Mouse (Mus musculus) liver, embryonic 14.5 days (tissue): ENCODE data around the gene Tbc1d4. TPM values are rescaled to one million over a fixed set of nuclear protein-coding genes. Genes with fewer than 3 reads are reported as not detected.

ENCODE experiments used
- ATAC-seq: fragments of 200-750 bp; cut with Nextera tagmentation; 2 replicates; pipeline ENCODE4 v1.8.0; 2017; ENCODE audit warnings: moderate number of reproducible peaks, mild to moderate bottlenecking, moderate library complexity; ENCODE audit not compliant: insufficient read depth
- DNase-seq, 3 experiments: peaks; one replicate each; pipeline ENCODE4 v3.0.0-alpha.2; 2012 to 2013; ENCODE audit warnings: low read depth in 3 of 3, low spot score in 3 of 3
- H3K27ac ChIP-seq: fragments of 300-500 bp; sonication (generic); 2 replicates; pipeline ENCODE4 v1.5.1; 2014; ENCODE audit warnings: moderate library complexity, mild to moderate bottlenecking, control low read depth, inconsistent platforms
- H3K27me3 ChIP-seq: fragments of 300-500 bp; sonication (generic); 2 replicates; pipeline ENCODE4 v1.6.1; 2014; ENCODE audit warnings: mild to moderate bottlenecking, low read length, moderate library complexity; ENCODE audit not compliant: control insufficient read depth, insufficient read depth
- H3K36me3 ChIP-seq: fragments of 300-500 bp; sonication (generic); replicated peaks from 2 replicates; pipeline ENCODE4 v1.6.1; 2014; ENCODE audit warnings: low read depth; ENCODE audit not compliant: control insufficient read depth, insufficient read depth
- H3K4me1 ChIP-seq, 2 experiments: fragments of 200-500 bp in 1 of 2; fragments of 300-500 bp in 1 of 2; sonication (generic) in 1 of 2; replicated peaks; 2 replicates each; pipeline ENCODE4 v1.6.1; 2012 to 2014; ENCODE audit warnings: antibody characterized with exemption in 1 of 2, inconsistent platforms in 1 of 2, low read length in 1 of 2; ENCODE audit not compliant: control insufficient read depth in 2 of 2, insufficient read depth in 2 of 2
- H3K4me2 ChIP-seq: fragments of 300-500 bp; sonication (generic); 2 replicates; pipeline ENCODE4 v1.6.1; 2014; ENCODE audit warnings: low read depth, mild to moderate bottlenecking, control low read depth, moderate library complexity
- H3K4me3 ChIP-seq, 2 experiments: fragments of 200-500 bp in 1 of 2; fragments of 300-500 bp in 1 of 2; sonication (generic) in 1 of 2; 2 replicates each; pipeline ENCODE4 v1.5.1; 2012 to 2014; ENCODE audit warnings: low read depth in 2 of 2, low read length in 2 of 2, mild to moderate bottlenecking in 2 of 2, control low read depth in 1 of 2, inconsistent platforms in 1 of 2, moderate library complexity in 1 of 2; ENCODE audit not compliant: insufficient read depth in 1 of 2
- H3K9ac ChIP-seq: fragments of 300-500 bp; sonication (generic); replicated peaks from 2 replicates; pipeline ENCODE4 v1.6.1; 2014; ENCODE audit warnings: mild to moderate bottlenecking, control low read depth, moderate library complexity
- H3K9me3 ChIP-seq: fragments of 300-500 bp; sonication (generic); 2 replicates; pipeline ENCODE4 v1.6.1; 2016; ENCODE audit warnings: low read length, mixed read lengths; ENCODE audit not compliant: control insufficient read depth
- CTCF ChIP-seq: IDR thresholded peaks from 2 replicates; pipeline ENCODE4 v1.5.1; 2016; ENCODE audit warnings: antibody characterized with exemption, low read depth, control low read depth
- EP300 ChIP-seq: IDR thresholded peaks from 2 replicates; pipeline ENCODE4 v1.6.1; 2016; ENCODE audit warnings: antibody characterized with exemption, low read depth
- WGBS: fragments of 180-500 bp; shearing (Covaris S2); extraction: QIAGEN DNeasy Blood & Tissue Kit; methylation state at CpG from one replicate; pipeline ENCODE4 v1.1.7; 2014; ENCODE audit not compliant: insufficient replicate concordance; 5-methylcytosine and 5-hydroxymethylcytosine counted together
- polyA plus RNA-seq, 2 experiments: library from polyadenylated mRNA; depleted of rRNA in 1 of 2; stranded (reverse) in 1 of 2; unstranded in 1 of 2; fragments of >200 nt; fragmentation: Nextera tagmentation in 1 of 2; extraction: Ambion mirVana in 1 of 2; gene quantifications; 2 replicates each; pipeline versions ENCODE4 v1.2.1 to v1.2.3; 2012 to 2014

Gene Tbc1d4
- polyA plus RNA-seq, 2 experiments, result 0.85 to 1.3 TPM

GRCm38 (mm10) chr14:101477827-101478220, 131.2 kb downstream of the Tbc1d4 start:
- TF ChIP-seq EP300, result no peak
- TF ChIP-seq CTCF, result no peak
- Histone ChIP-seq H3K36me3 (no peaks in the 10 kb centered on the region), H3K9me3 (no peaks in the 10 kb centered on the region), H3K4me3 (no peak overlapping the region), H3K4me1 (peaks cover 0 to 8% of the 10 kb centered on the region in 2 experiments; a peak in 2 of 4 replicates), H3K9ac (no peak overlapping the region), H3K4me2 (no peak overlapping the region), H3K27me3 (no peaks in the 10 kb centered on the region), H3K27ac (no peak overlapping the region)
- DNase-seq (no peak), ATAC-seq (no peak)
- 27% methylated on average over 5 of the region's 5 CpGs for WGBS

- ATAC-seq (no peak), DNase-seq (no peak)
- TF ChIP-seq EP300 (no peak), CTCF (no peak)
- H3K36me3 ChIP-seq, result no peaks in the 10 kb centered on the region
- peaks cover 0 to 8% of the 10 kb centered on the region in 2 experiments; a peak in 2 of 4 replicates for H3K4me1 ChIP-seq
- H3K4me3 ChIP-seq, result no peak overlapping the region
- 41% methylated on average over 20 of the region's 20 CpGs for WGBS
- no peaks in the 10 kb centered on the region for H3K9me3 ChIP-seq
- H3K9ac ChIP-seq, result no peak overlapping the region
- no peak overlapping the region for H3K4me2 ChIP-seq
- no peak overlapping the region for H3K27ac ChIP-seq
- H3K27me3 ChIP-seq, result no peaks in the 10 kb centered on the region
Measured at GRCm38 (mm10) chr14:101477081-101477826, 131.7 kb downstream of the Tbc1d4 start.

GRCm38 (mm10) chr14:101469475-101470093, 139.4 kb downstream of the Tbc1d4 start:
- H3K4me2 ChIP-seq, result no peak overlapping the region
- H3K4me3 ChIP-seq, result no peak overlapping the region
- no peaks in the 10 kb centered on the region for H3K9me3 ChIP-seq
- ATAC-seq (no peak), DNase-seq (no peak)
- H3K36me3 ChIP-seq, result no peaks in the 10 kb centered on the region
- no peaks in the 10 kb centered on the region for H3K4me1 ChIP-seq
- TF ChIP-seq EP300 (no peak), CTCF (no peak)
- no peak overlapping the region for H3K9ac ChIP-seq
- H3K27me3 ChIP-seq, result no peaks in the 10 kb centered on the region
- WGBS, result 59% methylated on average over 5 of the region's 5 CpGs
- H3K27ac ChIP-seq, result no peak overlapping the region

- ATAC-seq, result no peak
Measured at GRCm38 (mm10) chr14:101468143-101468542, 140.8 kb downstream of the Tbc1d4 start.

GRCm38 (mm10) chr14:101467532-101467931, 141.5 kb downstream of the Tbc1d4 start:
- H3K9me3 ChIP-seq, result no peaks in the 10 kb centered on the region
- H3K27ac ChIP-seq, result no peak overlapping the region
- ATAC-seq, result no peak
- no peak overlapping the region for H3K4me2 ChIP-seq
- TF ChIP-seq CTCF, result no peak
- no peak for TF ChIP-seq EP300
- H3K9ac ChIP-seq, result no peak overlapping the region
- 68% methylated on average over 1 of the region's 1 CpGs for WGBS
- H3K36me3 ChIP-seq, result no peaks in the 10 kb centered on the region
- DNase-seq, result no peak
- H3K4me3 ChIP-seq, result no peak overlapping the region
- no peaks in the 10 kb centered on the region for H3K27me3 ChIP-seq
- H3K4me1 ChIP-seq, result no peaks in the 10 kb centered on the region

More at GRCm38 (mm10) chr14:101468143-101468542, 140.8 kb downstream of the Tbc1d4 start:
- H3K27ac ChIP-seq, result no peak overlapping the region
- no peak overlapping the region for H3K4me2 ChIP-seq
- DNase-seq, result no peak
- no peaks in the 10 kb centered on the region for H3K9me3 ChIP-seq
- no peaks in the 10 kb centered on the region for H3K27me3 ChIP-seq
- 60% methylated on average over 4 of the region's 4 CpGs for WGBS
- H3K4me1 ChIP-seq, result no peaks in the 10 kb centered on the region
- H3K4me3 ChIP-seq, result no peak overlapping the region
- H3K36me3 ChIP-seq, result no peaks in the 10 kb centered on the region
- TF ChIP-seq CTCF, result no peak
- TF ChIP-seq EP300, result no peak
- H3K9ac ChIP-seq, result no peak overlapping the region
